Mouse (Mus musculus) megakaryocyte, adult 5-6 weeks (primary cell): ENCODE data around the gene Gm47996. TPM values are rescaled to one million over a fixed set of nuclear protein-coding genes. Genes with fewer than 3 reads are reported as not detected.

Source experiments
- ATAC-seq: 2 replicates; pipeline ENCODE4 v1.8.0; 2016; ENCODE audit warnings: mild to moderate bottlenecking, inconsistent platforms; ENCODE audit not compliant: poor library complexity, severe bottlenecking
- total RNA-seq, 2 experiments: library from RNA; stranded (forward) in 1 of 2; stranded (reverse) in 1 of 2; fragments of 153-499, 151-499 nt in 1 of 2; fragments of 221-1000, 200-1000 nt in 1 of 2; gene quantifications; 2 replicates each; pipeline versions ENCODE4 v1.2.3 to v1.2.4; 2015 to 2017

Gene Gm47996
- total RNA-seq, 2 experiments from 2014 or later = not detected

DNA sequence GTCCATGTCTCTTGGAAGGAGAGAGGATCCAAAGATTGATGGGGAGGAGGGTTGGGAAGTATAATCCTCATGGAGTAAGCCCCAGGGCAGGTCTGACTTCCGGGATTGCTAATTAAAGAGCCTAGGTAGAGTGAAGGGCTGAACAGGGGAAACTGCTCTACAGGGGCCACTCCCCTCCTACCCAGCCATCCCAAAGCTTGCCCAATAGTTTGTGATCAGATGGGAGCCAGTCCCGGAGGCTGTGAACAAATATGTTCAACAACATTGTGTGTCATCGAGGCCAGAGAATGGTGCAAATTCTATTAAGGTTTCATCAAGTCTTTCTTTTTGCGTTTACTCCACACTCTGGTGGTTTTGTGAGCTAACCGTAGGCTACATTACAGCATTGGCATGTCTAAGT is 34.1 kb downstream of the Gm47996 start:
- no peak for ATAC-seq

DNA sequence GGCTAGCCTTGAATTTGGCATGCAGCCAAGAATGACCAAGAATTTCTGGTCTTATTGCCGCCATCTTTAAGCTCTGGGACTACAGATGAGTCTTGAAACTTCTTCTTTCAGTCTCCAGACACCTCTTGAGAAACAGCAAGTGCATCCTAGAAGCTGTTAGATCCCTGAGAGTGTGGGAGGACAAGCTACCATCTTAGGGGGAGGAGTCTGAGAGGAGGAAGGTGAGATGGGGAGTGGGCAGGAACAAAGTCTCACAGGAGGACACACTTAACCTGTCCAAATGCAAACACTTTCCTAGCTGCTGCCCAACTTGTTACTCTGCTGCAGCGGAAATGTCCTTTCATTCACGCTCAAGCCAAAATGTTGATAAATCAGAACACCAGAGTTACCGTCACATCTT is 34.8 kb downstream of the Gm47996 start:
- peak; percentile 63 for ATAC-seq

DNA sequence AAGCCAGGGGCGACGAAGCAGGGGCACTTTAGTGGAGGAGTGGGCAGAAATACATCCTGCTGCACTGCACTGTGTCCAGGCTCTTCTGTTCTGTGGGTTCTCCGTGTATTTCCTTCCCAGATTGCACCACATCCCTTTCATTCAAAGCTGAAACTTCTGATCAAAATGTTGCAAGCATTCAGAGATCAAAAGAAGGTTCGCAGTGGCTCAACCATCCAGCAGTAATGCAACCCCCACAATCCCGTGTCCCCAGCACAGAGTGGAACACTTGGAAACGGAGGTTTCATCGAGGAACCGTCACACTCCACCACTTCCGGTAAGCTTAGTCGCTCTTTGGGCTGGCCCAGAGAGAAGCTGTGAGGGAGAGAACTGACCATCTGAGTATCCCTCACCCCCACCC is 35.2 kb downstream of the Gm47996 start:
- peak; percentile 69 for ATAC-seq

DNA sequence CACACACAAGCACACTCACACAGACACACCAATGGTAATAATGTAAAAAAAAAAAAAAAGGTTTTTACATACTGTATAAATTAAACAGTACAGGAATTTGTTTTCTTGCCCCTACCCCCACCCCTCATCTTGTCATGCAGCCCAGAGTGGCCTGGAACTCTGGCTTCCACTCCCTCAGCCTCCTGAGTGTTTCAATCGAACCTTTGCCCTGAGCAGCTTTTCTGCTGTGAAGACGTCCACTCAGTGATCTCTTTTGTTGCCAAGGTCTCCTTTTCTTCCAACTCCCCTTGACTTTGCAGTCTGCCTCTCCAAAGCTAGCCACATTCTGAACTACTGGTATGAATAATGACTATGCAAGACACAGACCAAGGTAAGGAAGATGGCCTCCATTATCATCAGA is 35.9 kb downstream of the Gm47996 start:
- ATAC-seq = no peak

DNA sequence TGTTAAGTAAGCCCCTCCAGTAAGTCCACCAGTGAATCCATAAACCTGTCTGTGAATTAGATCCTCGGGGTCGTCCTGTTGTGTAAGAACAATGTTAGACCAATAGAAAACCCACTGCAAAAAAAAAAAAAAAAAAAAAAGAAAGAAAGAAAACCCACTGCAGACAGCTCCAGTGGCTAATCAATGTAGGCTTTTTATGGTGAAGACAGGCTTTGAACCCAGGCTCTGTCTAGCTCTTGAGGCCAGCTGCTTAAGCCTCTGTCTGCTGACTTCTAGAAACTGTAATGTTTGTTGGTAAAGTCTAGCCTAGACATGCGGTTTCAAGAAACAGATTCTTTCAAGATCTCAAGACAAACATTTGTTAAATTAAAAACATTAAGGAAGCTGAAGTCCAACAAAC is 40.2 kb downstream of the Gm47996 start:
- ATAC-seq = no peak

DNA sequence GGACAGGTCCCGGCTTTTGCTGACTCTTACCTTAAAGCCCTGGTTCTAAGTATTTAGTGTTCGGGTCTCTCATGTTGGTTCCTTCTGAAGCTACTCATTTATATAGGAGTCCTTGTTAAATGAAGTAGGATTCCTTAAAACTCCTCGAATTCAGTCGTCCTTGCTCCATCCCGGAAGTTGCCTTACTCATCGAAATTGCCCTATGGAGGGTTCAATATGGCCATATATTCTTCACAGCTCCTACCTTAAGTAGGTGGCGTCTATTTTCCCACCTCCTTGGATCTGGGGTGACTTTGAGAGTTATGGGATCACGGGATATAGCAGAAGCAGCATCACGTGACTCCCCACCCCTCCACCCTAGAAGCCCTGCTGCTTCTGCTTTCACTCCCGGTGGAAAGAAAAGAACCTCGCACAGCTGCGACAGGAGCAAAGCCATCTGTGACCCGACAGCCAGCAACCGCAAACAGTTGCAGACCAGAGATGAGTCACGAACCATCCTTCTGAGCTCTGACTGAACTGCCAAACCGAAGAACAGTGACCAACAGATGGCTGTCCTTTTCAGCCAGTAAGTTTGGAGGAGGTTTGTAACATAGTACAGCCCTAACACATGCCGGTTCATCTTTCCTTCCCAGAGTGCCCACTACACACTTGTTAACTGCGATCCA is 40.7 kb downstream of the Gm47996 start:
- ATAC-seq = peak; percentile 94

DNA sequence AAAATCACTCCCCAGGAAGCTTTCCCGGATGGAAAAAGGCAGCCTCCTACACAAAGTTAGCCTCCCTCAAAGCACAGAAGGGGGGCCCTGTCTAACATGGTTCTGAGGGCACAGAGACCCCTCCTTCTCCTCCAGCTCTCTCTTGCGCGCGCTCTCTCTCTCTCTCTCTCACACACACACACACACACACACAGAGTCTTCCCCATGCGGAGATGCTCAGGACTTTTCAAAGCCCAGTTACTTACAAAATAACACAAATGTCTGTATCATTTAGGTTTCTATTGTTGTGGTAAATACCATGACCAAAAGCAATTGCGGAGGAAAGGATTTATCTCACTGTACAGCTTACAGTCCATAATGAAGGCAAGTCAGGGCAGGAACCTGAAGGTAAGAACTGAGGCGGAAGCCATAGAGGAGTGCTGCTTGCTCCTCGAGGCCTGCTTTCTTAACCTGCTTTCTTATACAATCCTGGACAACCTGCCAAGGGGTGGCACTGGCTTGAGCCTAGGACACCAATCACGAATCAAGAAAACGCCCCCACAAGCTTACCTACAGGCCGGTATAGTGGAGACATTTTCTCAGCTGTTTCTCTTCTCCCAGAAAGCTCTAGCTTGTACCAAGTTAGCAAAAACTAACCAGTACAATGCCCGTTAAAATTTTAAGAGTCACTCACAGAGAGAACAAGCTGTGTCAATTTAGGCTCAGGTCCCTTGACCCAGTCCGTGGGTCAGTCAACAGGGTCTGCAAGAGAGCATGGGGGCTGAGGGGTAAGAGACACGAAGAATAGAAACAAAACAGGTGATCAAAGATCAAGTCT is 41.5 kb downstream of the Gm47996 start:
- ATAC-seq = no peak; the same call in 1 of the 2 replicates

DNA sequence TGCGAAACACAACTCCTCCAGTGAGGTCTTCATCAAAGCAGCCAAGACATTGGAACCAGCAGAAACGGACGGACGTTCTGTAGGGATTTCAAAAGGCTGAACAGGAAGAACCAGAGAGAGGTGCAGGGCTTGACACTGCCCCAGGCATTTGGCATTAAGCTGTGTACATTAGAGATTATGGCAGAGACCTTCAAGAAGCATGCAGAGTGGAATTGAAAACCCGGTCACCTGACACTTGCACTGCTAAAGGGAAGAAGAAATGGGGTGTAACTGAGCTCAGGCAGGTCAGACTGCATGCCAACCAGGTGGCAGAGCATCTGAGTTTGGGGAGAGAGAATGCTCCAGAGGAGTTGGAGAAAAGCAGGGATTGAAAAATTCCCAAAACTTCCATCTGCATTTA is 45.5 kb downstream of the Gm47996 start:
- ATAC-seq = no peak

DNA sequence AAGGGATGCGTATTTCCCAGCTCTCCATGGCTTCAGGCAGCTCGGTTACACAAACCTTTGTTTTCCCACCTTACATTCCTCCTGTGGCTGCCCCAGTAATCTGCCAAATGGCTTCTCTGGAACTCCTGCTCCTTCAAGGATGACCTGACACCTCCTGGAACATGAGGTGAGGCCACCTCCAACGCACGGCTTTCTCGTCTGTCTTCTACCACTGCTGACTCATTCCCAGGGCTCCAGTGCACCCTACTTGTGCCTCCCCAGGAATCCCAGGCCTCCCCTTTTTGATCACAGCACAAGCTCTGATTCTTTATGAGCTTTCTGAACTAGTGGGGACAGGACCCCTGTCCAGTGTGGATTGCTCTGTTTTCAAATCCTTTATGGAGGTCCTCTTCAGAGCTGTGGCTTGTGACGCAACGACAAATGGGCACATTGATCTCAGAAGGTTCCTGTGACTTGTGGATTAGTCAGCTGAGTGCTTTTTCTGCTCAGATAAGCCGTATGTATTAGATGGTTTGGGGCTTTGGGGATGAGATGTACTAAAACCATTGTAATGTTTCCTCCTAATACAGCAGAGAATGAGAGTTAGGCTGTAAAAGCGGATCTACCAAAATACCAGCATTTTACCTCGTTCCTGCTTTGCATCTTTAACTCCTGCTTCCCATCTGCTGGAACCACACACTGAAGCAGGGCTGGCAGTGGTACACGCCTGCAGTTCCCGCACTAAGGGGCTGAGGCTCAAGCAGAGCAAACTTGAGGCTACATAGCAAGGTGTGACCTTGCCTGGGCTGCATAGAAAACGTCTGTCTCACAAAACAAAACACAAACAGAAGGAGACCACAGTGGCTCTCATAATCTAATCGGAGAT is 48.4 kb downstream of the Gm47996 start:
- peak; percentile 48; the same call in 1 of the 2 replicates for ATAC-seq

DNA sequence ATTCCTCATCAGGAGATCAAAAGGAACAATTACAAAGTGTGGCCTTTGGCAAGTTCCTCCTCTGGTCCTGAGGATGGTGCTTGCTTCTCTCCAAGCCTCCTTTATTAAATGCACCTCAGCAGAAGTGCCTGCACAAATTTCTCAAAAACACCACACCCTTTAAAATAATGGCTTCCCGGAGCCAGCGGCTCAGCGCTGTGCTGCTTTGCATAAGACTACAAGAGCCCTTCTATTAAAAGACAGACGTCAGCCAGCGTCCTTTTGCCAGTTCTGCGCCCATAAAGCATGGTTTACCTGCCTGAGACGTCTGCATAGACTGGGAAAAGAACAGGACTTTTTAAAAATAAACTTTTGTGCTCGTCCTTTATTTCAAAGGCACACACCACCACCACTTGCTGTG is 49.1 kb downstream of the Gm47996 start:
- ATAC-seq = no peak

Other genes starting within 250 kb of the Gm47996 start
- gene Hmcn1, start 216.7 kb upstream of the Gm47996 start, total RNA-seq (2015) = not detected in 2 replicates
- gene Hmcn1, start 216.7 kb upstream of the Gm47996 start, total RNA-seq (2017) = not detected in 2 replicates
- gene Gm47985, start 27.6 kb upstream of the Gm47996 start, total RNA-seq (2015) = 0.22 TPM in 1 of 2 replicates, not detected in the other
- gene Gm47985, start 27.6 kb upstream of the Gm47996 start, total RNA-seq (2017) = not detected in 2 replicates
- gene Gm8947, start 17.8 kb upstream of the Gm47996 start, total RNA-seq (2015) = 0.85 TPM in 1 of 2 replicates, not detected in the other
- gene Gm8947, start 17.8 kb upstream of the Gm47996 start, total RNA-seq (2017) = 0.18 TPM in 1 of 2 replicates, not detected in the other
- not detected in 2 replicates for gene Gm47995, start 11.7 kb upstream of the Gm47996 start, total RNA-seq (2015)
- 1.1 and 1.6 TPM in 2 replicates for gene Gm47995, start 11.7 kb upstream of the Gm47996 start, total RNA-seq (2017)
- gene 3110040M04Rik, start 6.0 kb upstream of the Gm47996 start, total RNA-seq (2015) = not detected in 2 replicates
- 0.33 TPM in 1 of 2 replicates, not detected in the other for gene 3110040M04Rik, start 6.0 kb upstream of the Gm47996 start, total RNA-seq (2017)
- gene Ivns1abp, start 134.3 kb downstream of the Gm47996 start, total RNA-seq (2015) = 108 and 109 TPM in 2 replicates
- gene Ivns1abp, start 134.3 kb downstream of the Gm47996 start, total RNA-seq (2017) = 133 and 136 TPM in 2 replicates
- 20.3 and 27.6 TPM in 2 replicates for gene Swt1, start 218.3 kb downstream of the Gm47996 start, total RNA-seq (2015)
- gene Swt1, start 218.3 kb downstream of the Gm47996 start, total RNA-seq (2017) = 19.2 and 21.1 TPM in 2 replicates
- 34.7 and 40.4 TPM in 2 replicates for gene Trmt1l, start 218.4 kb downstream of the Gm47996 start, total RNA-seq (2015)
- gene Trmt1l, start 218.4 kb downstream of the Gm47996 start, total RNA-seq (2017) = 20.8 and 20.9 TPM in 2 replicates